Mouse (Mus musculus): Measurements from ENCODE around the gene Gm45140. TPM values are rescaled to one million over a fixed set of nuclear protein-coding genes. Genes with fewer than 3 reads are reported as not detected.

Gm45140 gene
- polyA plus RNA-seq, 2 experiments: 2.7 to 9.1 TPM

GRCm38 (mm10) chr6:87755196-87755595 lies 80.4 kb downstream of the Gm45140 start:
- ATAC-seq (ENCODE audit: low FRiP score, low read depth) (no peak), DNase-seq (ENCODE audit: low spot score) (no peak)
- no peak overlapping the region for H3K27ac ChIP-seq (replicated peaks; ENCODE audit: low read depth, low read length)
- no peak for TF ChIP-seq POLR2A (IDR thresholded peaks at IDR 0.05; ENCODE audit: borderline replicate concordance, extremely low read depth, insufficient read depth, insufficient read length)
- WGBS: 87% methylated on average over 4 of the region's 4 CpGs
- no peaks in the 10 kb centered on the region for H3K36me3 ChIP-seq (ENCODE audit: control insufficient read depth, insufficient read depth, low read length)
- H3K9me3 ChIP-seq (ENCODE audit: control insufficient read depth, low read length): no peaks in the 10 kb centered on the region
- H3K4me1 ChIP-seq (ENCODE audit: control insufficient read depth, insufficient read depth, low read length): no peaks in the 10 kb centered on the region
- no peaks in the 10 kb centered on the region for H3K27me3 ChIP-seq (ENCODE audit: control insufficient read depth, insufficient read depth, low read length)
- H3K4me3 ChIP-seq (replicated peaks; ENCODE audit: low read length): no peak overlapping the region
- H3K4me2 ChIP-seq (replicated peaks; ENCODE audit: low read depth, low read length, severe bottlenecking): no peak overlapping the region
- H3K9ac ChIP-seq (ENCODE audit: low read depth, low read length, severe bottlenecking): no peak overlapping the region

DNA sequence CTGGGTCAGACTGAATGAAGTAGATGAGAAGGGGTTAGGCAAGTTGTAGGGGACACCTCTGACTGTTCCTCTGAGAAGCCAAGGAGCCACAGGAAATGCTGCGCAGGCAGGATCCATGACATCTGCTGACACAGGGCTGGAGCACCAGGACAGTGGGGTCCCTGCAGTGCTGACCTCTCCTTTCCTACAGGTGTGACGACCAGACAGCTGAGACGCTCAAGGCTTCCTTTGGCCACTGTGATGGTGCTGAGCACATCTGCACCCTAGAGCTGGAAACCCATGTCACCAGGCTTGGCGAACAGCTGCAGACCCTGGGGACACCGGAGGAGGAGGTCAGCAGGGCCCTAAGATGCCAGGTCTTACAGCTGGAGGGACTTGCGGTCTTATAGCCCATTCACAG lies 84.0 kb downstream of the Gm45140 start:
- H3K27me3 ChIP-seq (ENCODE audit: control insufficient read depth, insufficient read depth, low read length): no peaks in the 10 kb centered on the region
- 89% methylated on average over 6 of the region's 6 CpGs for WGBS
- H3K27ac ChIP-seq (replicated peaks; ENCODE audit: low read depth, low read length): no peak overlapping the region
- H3K4me1 ChIP-seq (ENCODE audit: control insufficient read depth, insufficient read depth, low read length): peaks cover 4% of the 10 kb centered on the region; the same call in 1 of the 2 replicates
- no peak overlapping the region for H3K4me2 ChIP-seq (replicated peaks; ENCODE audit: low read depth, low read length, severe bottlenecking)
- DNase-seq (ENCODE audit: low spot score) (no peak), ATAC-seq (ENCODE audit: low FRiP score, low read depth) (no peak)
- no peak overlapping the region for H3K9ac ChIP-seq (ENCODE audit: low read depth, low read length, severe bottlenecking)
- no peak for TF ChIP-seq POLR2A (IDR thresholded peaks at IDR 0.05; ENCODE audit: borderline replicate concordance, extremely low read depth, insufficient read depth, insufficient read length)
- no peaks in the 10 kb centered on the region for H3K36me3 ChIP-seq (ENCODE audit: control insufficient read depth, insufficient read depth, low read length)
- H3K9me3 ChIP-seq (ENCODE audit: control insufficient read depth, low read length): no peaks in the 10 kb centered on the region
- no peak overlapping the region for H3K4me3 ChIP-seq (replicated peaks; ENCODE audit: low read length)

GRCm38 (mm10) chr6:87750184-87750910 lies 85.2 kb downstream of the Gm45140 start:
- H3K9ac ChIP-seq (ENCODE audit: low read depth, low read length, severe bottlenecking): no peak overlapping the region
- 84% methylated on average over 8 of the region's 8 CpGs for WGBS
- H3K36me3 ChIP-seq (ENCODE audit: control insufficient read depth, insufficient read depth, low read length): no peaks in the 10 kb centered on the region
- DNase-seq (ENCODE audit: low spot score) (no peak), ATAC-seq (ENCODE audit: low FRiP score, low read depth) (no peak)
- H3K4me1 ChIP-seq (ENCODE audit: control insufficient read depth, insufficient read depth, low read length): peaks cover 5% of the 10 kb centered on the region; the same call in 1 of the 2 replicates
- H3K9me3 ChIP-seq (ENCODE audit: control insufficient read depth, low read length): no peaks in the 10 kb centered on the region
- no peak overlapping the region for H3K4me3 ChIP-seq (replicated peaks; ENCODE audit: low read length)
- no peak overlapping the region for H3K4me2 ChIP-seq (replicated peaks; ENCODE audit: low read depth, low read length, severe bottlenecking)
- no peak for TF ChIP-seq POLR2A (IDR thresholded peaks at IDR 0.05; ENCODE audit: borderline replicate concordance, extremely low read depth, insufficient read depth, insufficient read length)
- H3K27ac ChIP-seq (replicated peaks; ENCODE audit: low read depth, low read length): no peak overlapping the region
- no peaks in the 10 kb centered on the region for H3K27me3 ChIP-seq (ENCODE audit: control insufficient read depth, insufficient read depth, low read length)

- Histone ChIP-seq H3K27ac (replicated peaks; ENCODE audit: low read depth, low read length) (no peak overlapping the region), H3K9ac (ENCODE audit: low read depth, low read length, severe bottlenecking) (no peak overlapping the region), H3K27me3 (ENCODE audit: control insufficient read depth, insufficient read depth, low read length) (no peaks in the 10 kb centered on the region), H3K4me2 (replicated peaks; ENCODE audit: low read depth, low read length, severe bottlenecking) (no peak overlapping the region), H3K4me3 (replicated peaks; ENCODE audit: low read length) (no peak overlapping the region), H3K36me3 (ENCODE audit: control insufficient read depth, insufficient read depth, low read length) (no peaks in the 10 kb centered on the region), H3K4me1 (ENCODE audit: control insufficient read depth, insufficient read depth, low read length) (peaks cover 5% of the 10 kb centered on the region; the same call in 1 of the 2 replicates), H3K9me3 (ENCODE audit: control insufficient read depth, low read length) (no peaks in the 10 kb centered on the region)
- DNase-seq (ENCODE audit: low spot score): no peak
- WGBS: 89% methylated on average over 6 of the region's 6 CpGs
- ATAC-seq (ENCODE audit: low FRiP score, low read depth): no peak
- TF ChIP-seq POLR2A (IDR thresholded peaks at IDR 0.05; ENCODE audit: borderline replicate concordance, extremely low read depth, insufficient read depth, insufficient read length): no peak
These were observed 87.1 kb downstream of the Gm45140 start for GRCm38 (mm10) chr6:87748531-87748930.

DNA sequence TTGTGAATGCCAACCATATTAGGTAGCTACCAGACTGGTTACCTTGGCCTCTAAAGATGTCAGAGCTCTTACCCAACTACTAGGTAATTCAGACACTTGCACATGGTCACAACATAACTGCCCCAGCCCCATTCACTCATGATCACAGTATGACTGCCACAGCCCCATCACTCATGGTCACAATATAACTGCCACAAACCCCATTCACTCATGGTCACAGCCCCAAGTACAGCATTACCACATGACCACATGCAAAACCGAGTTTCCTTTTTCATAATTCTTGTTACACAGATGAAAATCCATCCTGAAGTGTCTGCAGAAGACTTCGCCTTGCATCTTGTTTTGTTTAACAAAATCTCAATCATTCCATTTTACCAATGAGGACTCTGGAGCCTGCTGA lies 87.5 kb downstream of the Gm45140 start:
- no peaks in the 10 kb centered on the region for H3K9me3 ChIP-seq (ENCODE audit: control insufficient read depth, low read length)
- no peaks in the 10 kb centered on the region for H3K27me3 ChIP-seq (ENCODE audit: control insufficient read depth, insufficient read depth, low read length)
- 89% methylated on average over 2 of the region's 2 CpGs for WGBS
- no peak overlapping the region for H3K9ac ChIP-seq (ENCODE audit: low read depth, low read length, severe bottlenecking)
- TF ChIP-seq POLR2A (IDR thresholded peaks at IDR 0.05; ENCODE audit: borderline replicate concordance, extremely low read depth, insufficient read depth, insufficient read length): no peak
- ATAC-seq (ENCODE audit: low FRiP score, low read depth): no peak
- H3K36me3 ChIP-seq (ENCODE audit: control insufficient read depth, insufficient read depth, low read length): no peaks in the 10 kb centered on the region
- no peak for DNase-seq (ENCODE audit: low spot score)
- H3K4me1 ChIP-seq (ENCODE audit: control insufficient read depth, insufficient read depth, low read length): peaks cover 5% of the 10 kb centered on the region; the same call in 1 of the 2 replicates
- H3K4me3 ChIP-seq (replicated peaks; ENCODE audit: low read length): no peak overlapping the region
- no peak overlapping the region for H3K27ac ChIP-seq (replicated peaks; ENCODE audit: low read depth, low read length)
- H3K4me2 ChIP-seq (replicated peaks; ENCODE audit: low read depth, low read length, severe bottlenecking): no peak overlapping the region
